Mouse (Mus musculus) midbrain, embryonic 13.5 days (tissue): ENCODE results near the gene Slc4a8. TPM values are rescaled to one million over a fixed set of nuclear protein-coding genes. Genes with fewer than 3 reads are reported as not detected.

Experiments used
- ATAC-seq: fragments of 200-750 bp; cut with Nextera tagmentation; 2 replicates; pipeline ENCODE4 v1.8.0; 2017; ENCODE audit warnings: mild to moderate bottlenecking, moderate TSS enrichment, moderate library complexity
- H3K27ac ChIP-seq: fragments of 300-500 bp; sonication (generic); 2 replicates; pipeline ENCODE4 v1.5.1; 2015; ENCODE audit warnings: inconsistent platforms, mild to moderate bottlenecking, moderate library complexity
- H3K27me3 ChIP-seq: fragments of 300-500 bp; sonication (generic); 2 replicates; pipeline ENCODE4 v1.6.1; 2015; ENCODE audit warnings: mild to moderate bottlenecking, inconsistent platforms
- H3K36me3 ChIP-seq: fragments of 300-500 bp; sonication (generic); 2 replicates; pipeline ENCODE4 v1.6.1; 2015; ENCODE audit warnings: mild to moderate bottlenecking, inconsistent platforms
- H3K4me1 ChIP-seq: fragments of 300-500 bp; sonication (generic); replicated peaks from 2 replicates; pipeline ENCODE4 v1.6.1; 2015; ENCODE audit warnings: inconsistent platforms
- H3K4me2 ChIP-seq: fragments of 300-500 bp; sonication (generic); replicated peaks from 2 replicates; pipeline ENCODE4 v1.6.1; 2015; ENCODE audit warnings: moderate library complexity, mild to moderate bottlenecking, inconsistent platforms
- H3K4me3 ChIP-seq: fragments of 300-500 bp; sonication (generic); replicated peaks from 2 replicates; pipeline ENCODE4 v1.5.1; 2015; ENCODE audit warnings: mild to moderate bottlenecking, inconsistent platforms
- H3K9ac ChIP-seq: fragments of 300-500 bp; sonication (generic); replicated peaks from 2 replicates; pipeline ENCODE4 v1.6.1; 2015; ENCODE audit warnings: mild to moderate bottlenecking, inconsistent platforms
- H3K9me3 ChIP-seq: fragments of 300-500 bp; sonication (generic); 2 replicates; pipeline ENCODE4 v1.6.1; 2016; ENCODE audit warnings: mild to moderate bottlenecking, inconsistent platforms
- WGBS: fragments of 180-500 bp; shearing (Covaris S2); methylation state at CpG from one replicate; pipeline ENCODE4 v1.1.7; 2015; 5-methylcytosine and 5-hydroxymethylcytosine counted together
- polyA plus RNA-seq: library from polyadenylated mRNA; unstranded; fragments of >200 nt; fragmentation: Nextera tagmentation; extraction: Ambion mirVana; gene quantifications from 2 replicates; pipeline ENCODE4 v1.2.1, GENCODE M21; 2015

Gene Slc4a8
- polyA plus RNA-seq, 1 experiment from 2014 or later, result 23.3 TPM

DNA sequence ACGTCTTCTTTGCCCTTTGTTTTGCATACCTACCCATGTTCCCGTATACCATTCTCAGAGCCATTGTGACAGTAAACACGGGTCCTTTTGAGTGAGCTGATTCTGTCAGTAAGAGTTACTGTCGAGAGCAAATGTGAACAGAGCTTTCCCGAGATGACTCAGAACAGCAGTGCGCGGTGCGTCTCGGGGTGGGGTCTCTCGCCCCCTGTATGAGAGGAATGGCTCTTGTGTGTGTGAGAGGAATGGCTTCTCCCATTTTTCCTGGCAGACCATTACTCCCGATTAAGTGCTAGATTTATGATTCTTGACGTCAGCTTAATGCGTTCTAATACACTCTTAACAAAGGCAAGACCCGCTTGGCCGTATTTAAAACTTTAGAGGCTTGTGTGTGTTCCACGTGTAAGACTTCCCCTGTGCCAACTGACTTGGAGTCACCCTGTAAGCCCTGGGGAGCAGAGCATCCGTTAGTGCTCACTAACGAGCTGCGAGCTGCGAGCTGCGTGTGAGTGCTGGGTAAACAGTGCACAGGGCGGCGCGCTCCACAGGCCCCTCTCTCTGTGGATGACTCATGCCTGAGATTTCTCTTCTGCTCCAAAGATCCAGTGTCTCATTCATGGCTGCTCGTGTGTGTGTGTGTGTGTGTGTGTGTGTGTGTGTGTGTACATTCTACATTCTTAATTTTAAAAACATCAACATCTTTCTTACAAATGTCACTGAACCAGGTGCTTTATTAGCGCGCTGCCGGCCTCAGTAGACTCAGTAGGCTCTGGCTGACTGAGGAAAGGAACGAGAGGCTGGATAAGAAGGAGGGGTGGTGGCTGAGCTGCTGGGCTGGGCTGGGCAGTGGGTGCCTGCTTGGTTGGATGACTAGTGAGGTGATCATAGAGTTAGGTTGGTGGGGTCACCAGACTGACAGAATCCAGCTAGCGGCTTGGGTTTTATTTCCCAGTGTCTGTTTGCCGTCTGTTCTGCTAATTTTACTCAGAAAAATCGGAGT lies 15.8 kb downstream of the Slc4a8 start:
- Histone ChIP-seq H3K27me3 (no peaks in the 10 kb centered on the region), H3K4me1 (peaks cover 39% of the 10 kb centered on the region), H3K9ac (0 out of 2 replicates have a peak overlapping the region, but pooled peaks have one; percentile 10), H3K4me2 (no peak overlapping the region), H3K27ac (no peak overlapping the region), H3K9me3 (no peaks in the 10 kb centered on the region), H3K36me3 (peaks cover 11% of the 10 kb centered on the region; the same call in 1 of the 2 replicates), H3K4me3 (no peak overlapping the region)
- 0 out of 2 replicates have a peak, but pooled peaks have one; percentile 59 for ATAC-seq
- 72% methylated on average over 32 of the region's 32 CpGs for WGBS

DNA sequence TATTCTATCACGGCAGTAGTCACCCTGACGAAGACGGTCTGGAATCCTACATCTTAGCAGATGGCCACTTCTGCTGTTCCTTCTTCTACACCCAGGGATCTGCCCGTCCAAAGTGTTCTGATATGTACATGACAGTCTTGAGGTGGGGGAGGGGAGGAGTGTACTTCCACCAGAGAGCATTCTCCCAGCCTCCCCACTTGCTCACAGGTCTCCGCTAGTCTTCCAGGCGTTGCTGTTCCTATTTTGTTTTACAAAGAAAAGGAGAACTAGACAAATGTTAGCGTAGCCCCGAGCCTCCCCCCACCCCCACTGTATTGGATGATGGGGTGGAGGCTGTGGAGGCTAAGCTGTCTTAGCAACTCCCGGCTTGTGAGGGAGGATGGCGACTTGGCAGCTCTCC lies 18.3 kb downstream of the Slc4a8 start:
- Histone ChIP-seq H3K4me2 (no peak overlapping the region), H3K27ac (no peak overlapping the region), H3K4me1 (peaks cover 32% of the 10 kb centered on the region), H3K4me3 (no peak overlapping the region), H3K27me3 (no peaks in the 10 kb centered on the region), H3K9me3 (0 out of 2 replicates have a peak, but pooled peaks cover 6% of the 10 kb centered on the region), H3K9ac (no peak overlapping the region), H3K36me3 (peaks cover 31% of the 10 kb centered on the region)
- ATAC-seq, result no peak
- WGBS, result 55% methylated on average over 10 of the region's 10 CpGs

DNA sequence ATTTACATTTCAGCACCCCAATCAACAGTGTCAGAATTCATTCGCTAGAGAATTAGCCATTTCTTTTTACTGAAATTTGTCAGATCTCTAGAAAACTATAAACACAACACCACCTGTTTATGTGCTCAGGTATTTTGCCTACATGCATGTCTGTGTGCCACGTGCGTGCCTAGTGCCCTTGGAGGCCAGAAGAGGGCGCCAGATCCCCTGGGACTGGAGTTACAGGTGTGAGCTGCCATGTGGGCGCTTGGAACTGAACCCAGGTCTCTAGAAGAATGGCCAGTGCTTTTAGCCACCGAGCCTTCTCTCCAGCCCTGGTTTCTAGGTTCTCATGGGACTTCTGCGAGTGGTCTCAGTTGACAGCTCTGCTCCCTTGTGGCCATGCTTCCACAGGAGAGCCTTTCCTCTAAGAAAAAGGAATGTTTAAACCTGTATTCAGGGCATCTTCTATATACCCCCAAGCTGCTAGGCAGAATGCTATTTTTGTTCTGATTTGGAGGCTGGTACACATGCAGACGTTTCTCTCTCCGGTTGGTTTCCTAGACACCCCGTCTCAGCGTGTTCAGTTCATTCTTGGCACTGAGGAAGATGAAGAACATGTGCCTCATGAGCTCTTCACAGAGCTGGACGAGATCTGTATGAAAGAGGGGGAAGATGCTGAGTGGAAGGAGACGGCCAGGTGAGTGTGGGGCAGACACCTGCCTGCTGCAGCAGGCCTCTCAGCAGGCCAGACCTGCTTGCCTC lies 21.9 kb downstream of the Slc4a8 start:
- Histone ChIP-seq H3K27me3 (no peaks in the 10 kb centered on the region), H3K36me3 (peaks cover 55% of the 10 kb centered on the region), H3K9ac (no peak overlapping the region), H3K4me1 (peaks cover 11% of the 10 kb centered on the region), H3K4me3 (no peak overlapping the region), H3K9me3 (0 out of 2 replicates have a peak, but pooled peaks cover 6% of the 10 kb centered on the region), H3K4me2 (no peak overlapping the region), H3K27ac (no peak overlapping the region)
- 92% methylated on average over 13 of the region's 13 CpGs for WGBS
- ATAC-seq, result no peak

DNA sequence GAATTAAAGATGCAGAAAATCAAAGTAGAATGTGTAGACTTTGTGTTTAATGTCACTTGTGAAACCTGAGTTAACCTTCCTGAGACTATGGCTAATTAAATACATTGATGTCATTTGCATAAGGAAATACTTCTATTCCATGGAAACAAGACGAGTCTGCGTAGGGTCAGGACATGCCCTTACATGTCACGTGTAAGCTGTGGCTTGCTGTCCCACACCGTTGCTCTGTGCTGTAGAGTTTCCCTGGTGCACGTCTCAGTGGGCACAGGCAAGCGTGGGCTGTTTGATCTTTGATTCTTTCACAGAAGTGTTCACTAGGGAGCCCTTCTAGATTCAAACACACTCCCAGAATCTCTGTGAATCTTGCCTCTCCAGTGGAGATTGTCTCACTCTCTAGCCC lies 28.7 kb downstream of the Slc4a8 start:
- H3K9me3 ChIP-seq, result no peaks in the 10 kb centered on the region
- H3K4me1 ChIP-seq, result peaks cover 7% of the 10 kb centered on the region
- H3K27ac ChIP-seq, result no peak overlapping the region
- no peak overlapping the region for H3K4me2 ChIP-seq
- H3K9ac ChIP-seq, result no peak overlapping the region
- H3K4me3 ChIP-seq, result no peak overlapping the region
- peaks cover 71% of the 10 kb centered on the region for H3K36me3 ChIP-seq
- no peak for ATAC-seq
- H3K27me3 ChIP-seq, result no peaks in the 10 kb centered on the region
- WGBS, result 81% methylated on average over 6 of the region's 6 CpGs

DNA sequence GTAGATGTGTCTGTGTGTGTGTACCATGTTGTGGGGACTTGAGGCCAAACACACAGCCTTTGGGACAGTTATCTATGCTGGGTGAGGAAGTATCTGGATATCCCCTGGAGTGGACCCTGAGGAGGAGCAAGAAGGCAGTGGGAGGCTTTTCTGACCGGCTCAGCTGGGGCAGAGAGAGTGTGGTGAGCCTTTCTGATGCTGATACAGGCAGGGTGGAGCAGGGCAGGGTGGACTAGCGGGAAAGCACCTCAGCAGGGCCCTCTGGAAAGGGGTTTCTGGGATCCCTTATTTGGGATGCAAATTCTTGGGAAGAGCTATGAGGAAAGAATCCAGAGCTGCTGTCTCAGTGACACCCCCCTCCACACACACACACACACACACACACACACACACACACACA lies 30.8 kb downstream of the Slc4a8 start:
- Histone ChIP-seq H3K27me3 (no peaks in the 10 kb centered on the region), H3K27ac (no peak overlapping the region), H3K4me1 (peaks cover 7% of the 10 kb centered on the region), H3K36me3 (peaks cover 64% of the 10 kb centered on the region), H3K4me3 (no peak overlapping the region), H3K4me2 (no peak overlapping the region), H3K9me3 (no peaks in the 10 kb centered on the region), H3K9ac (no peak overlapping the region)
- WGBS, result 42% methylated on average over 2 of the region's 2 CpGs
- ATAC-seq, result no peak

DNA sequence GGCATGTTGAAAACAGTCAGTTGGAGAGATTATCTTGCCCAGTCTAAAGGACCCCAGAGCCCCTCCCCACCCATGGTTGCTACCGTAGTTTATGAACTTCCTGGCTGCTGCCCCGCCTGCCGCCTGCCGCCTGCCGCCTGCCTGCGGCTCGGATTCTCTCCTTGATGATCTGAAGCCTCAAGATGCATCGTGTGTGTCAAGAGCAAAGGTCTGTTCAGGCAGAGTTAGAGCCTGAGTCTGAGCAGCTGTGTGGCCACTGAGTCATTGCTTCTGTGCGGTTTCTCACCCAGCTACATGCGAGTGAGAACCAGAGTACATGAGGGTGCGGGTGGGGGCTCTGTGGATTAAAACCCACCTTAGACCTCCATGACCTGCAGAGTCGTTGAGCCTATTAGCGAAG lies 39.4 kb downstream of the Slc4a8 start:
- WGBS, result 84% methylated on average over 13 of the region's 13 CpGs
- Histone ChIP-seq H3K27ac (no peak overlapping the region), H3K4me1 (no peaks in the 10 kb centered on the region; the same call in 1 of the 2 replicates), H3K4me2 (no peak overlapping the region), H3K4me3 (no peak overlapping the region), H3K27me3 (no peaks in the 10 kb centered on the region), H3K9me3 (no peaks in the 10 kb centered on the region), H3K9ac (no peak overlapping the region), H3K36me3 (peaks cover 76% of the 10 kb centered on the region)
- ATAC-seq, result no peak

DNA sequence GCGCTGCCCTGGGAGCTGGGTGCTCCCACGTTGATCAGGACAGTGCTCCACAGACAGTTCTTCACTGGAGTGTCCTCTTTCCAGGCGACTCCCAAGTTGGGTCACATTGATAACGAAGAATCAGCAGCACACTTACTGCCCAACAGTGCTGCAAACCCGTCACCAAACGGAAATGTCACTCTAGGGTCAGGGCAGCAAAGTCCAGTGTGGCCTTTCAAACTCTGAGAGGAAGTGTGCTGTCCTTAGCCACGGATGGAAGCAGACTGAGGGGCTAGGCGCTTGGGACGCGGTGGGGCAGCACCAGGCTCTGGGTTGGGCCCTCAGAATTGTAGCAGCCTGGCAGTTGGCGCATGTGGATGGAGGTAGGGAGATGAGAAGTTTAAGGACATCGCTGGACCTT lies 46.5 kb downstream of the Slc4a8 start:
- WGBS, result 87% methylated on average over 12 of the region's 12 CpGs
- Histone ChIP-seq H3K4me1 (no peaks in the 10 kb centered on the region; the same call in 1 of the 2 replicates), H3K9me3 (no peaks in the 10 kb centered on the region), H3K9ac (no peak overlapping the region), H3K4me3 (no peak overlapping the region), H3K27ac (no peak overlapping the region), H3K36me3 (peaks cover 82% of the 10 kb centered on the region), H3K4me2 (no peak overlapping the region), H3K27me3 (peaks cover 22% of the 10 kb centered on the region)
- ATAC-seq, result no peak

DNA sequence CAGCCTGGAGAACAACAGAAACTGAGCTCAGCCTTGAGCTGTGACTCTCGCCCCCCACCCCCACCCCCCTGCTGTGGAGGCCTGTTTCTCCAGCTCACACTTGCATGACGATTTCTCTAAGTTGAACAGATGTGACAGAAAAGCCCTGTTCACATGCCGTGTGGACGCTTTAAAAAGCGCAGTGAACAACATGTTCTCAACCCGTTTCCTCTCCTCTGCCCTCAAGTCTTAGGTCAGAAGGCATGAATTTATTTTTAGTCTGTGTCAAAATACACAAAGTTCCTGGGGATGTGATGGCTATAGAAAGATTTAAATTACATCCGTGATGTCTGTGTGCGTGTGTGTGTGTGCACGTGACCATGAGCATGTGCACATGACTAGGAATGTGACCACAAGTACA lies 46.9 kb downstream of the Slc4a8 start:
- no peak overlapping the region for H3K4me2 ChIP-seq
- H3K4me1 ChIP-seq, result peaks cover 2% of the 10 kb centered on the region; the same call in 1 of the 2 replicates
- no peak overlapping the region for H3K4me3 ChIP-seq
- H3K27ac ChIP-seq, result no peak overlapping the region
- ATAC-seq, result no peak
- H3K36me3 ChIP-seq, result peaks cover 82% of the 10 kb centered on the region
- no peaks in the 10 kb centered on the region for H3K9me3 ChIP-seq
- WGBS, result 85% methylated on average over 9 of the region's 9 CpGs
- no peak overlapping the region for H3K9ac ChIP-seq
- peaks cover 26% of the 10 kb centered on the region for H3K27me3 ChIP-seq

DNA sequence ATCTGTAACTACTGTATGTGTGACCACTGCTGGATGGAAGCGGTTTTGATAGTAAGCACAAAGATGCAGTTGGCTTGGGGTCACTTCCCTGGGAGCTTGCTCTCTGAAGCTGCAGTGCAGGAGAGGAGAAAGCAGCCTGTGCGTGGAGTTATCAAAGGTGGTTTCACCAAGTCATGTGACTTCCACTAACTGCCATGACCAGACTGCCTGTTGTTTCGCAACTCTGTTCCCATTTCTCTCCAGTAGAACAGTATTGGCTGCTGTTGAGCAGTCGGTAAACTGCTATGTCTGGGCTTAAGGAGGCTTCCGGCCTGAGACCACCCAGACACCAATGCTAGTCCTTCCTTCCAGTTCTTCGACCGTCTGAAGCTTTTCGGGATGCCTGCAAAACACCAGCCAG lies 48.7 kb downstream of the Slc4a8 start:
- Histone ChIP-seq H3K4me3 (no peak overlapping the region), H3K9me3 (no peaks in the 10 kb centered on the region), H3K27me3 (peaks cover 33% of the 10 kb centered on the region), H3K4me2 (no peak overlapping the region), H3K4me1 (peaks cover 11% of the 10 kb centered on the region; the same call in 1 of the 2 replicates), H3K36me3 (peaks cover 78% of the 10 kb centered on the region), H3K27ac (no peak overlapping the region), H3K9ac (no peak overlapping the region)
- WGBS, result 91% methylated on average over 8 of the region's 8 CpGs
- no peak for ATAC-seq

DNA sequence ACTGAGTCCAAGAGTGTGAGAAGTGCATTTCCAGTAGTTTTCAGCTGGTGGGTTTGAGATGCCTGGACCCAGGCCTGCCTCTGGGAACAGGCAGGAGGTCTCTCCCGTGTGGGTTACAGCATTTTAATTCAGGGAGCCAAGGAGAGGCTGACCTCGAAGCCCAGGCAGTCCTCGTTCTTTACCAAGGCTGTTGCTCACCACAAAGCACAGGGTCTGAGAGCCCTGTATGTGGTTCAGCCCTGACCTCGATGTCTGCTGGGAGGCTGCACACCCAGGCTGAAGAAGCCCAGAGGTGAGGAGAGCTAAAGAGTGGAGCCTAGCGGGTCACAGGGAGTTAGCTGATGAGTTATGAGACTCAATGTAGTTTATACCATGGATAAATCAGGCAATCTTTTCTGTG lies 52.0 kb downstream of the Slc4a8 start:
- H3K4me1 ChIP-seq, result peaks cover 11% of the 10 kb centered on the region; the same call in 1 of the 2 replicates
- ATAC-seq, result no peak
- H3K36me3 ChIP-seq, result peaks cover 81% of the 10 kb centered on the region
- H3K9ac ChIP-seq, result no peak overlapping the region; the same call in 1 of the 2 replicates
- no peak overlapping the region for H3K4me2 ChIP-seq
- H3K9me3 ChIP-seq, result no peaks in the 10 kb centered on the region
- no peak overlapping the region for H3K27ac ChIP-seq
- H3K4me3 ChIP-seq, result no peak overlapping the region
- WGBS, result 60% methylated on average over 5 of the region's 5 CpGs
- peaks cover 46% of the 10 kb centered on the region for H3K27me3 ChIP-seq

DNA sequence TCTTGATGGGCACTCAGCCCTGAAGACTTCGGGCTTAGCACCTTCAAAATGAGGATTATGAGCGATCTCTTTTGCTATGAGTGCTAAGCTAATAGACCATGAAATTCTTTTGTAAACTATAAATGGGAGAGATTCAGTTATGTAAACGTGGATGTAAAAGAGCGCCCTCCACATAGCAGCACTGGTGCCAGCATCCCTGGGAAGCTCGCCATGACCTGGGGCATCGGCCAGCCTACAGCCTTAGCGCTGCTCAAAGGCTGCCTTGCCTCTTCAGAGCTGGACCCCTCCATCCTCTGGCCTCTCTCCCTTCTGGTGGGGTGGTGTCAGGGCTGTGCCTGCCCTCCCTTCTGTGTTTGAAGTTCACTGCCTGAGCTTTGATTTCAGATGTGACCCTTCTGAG lies 52.5 kb downstream of the Slc4a8 start:
- WGBS, result 32% methylated on average over 7 of the region's 7 CpGs

DNA sequence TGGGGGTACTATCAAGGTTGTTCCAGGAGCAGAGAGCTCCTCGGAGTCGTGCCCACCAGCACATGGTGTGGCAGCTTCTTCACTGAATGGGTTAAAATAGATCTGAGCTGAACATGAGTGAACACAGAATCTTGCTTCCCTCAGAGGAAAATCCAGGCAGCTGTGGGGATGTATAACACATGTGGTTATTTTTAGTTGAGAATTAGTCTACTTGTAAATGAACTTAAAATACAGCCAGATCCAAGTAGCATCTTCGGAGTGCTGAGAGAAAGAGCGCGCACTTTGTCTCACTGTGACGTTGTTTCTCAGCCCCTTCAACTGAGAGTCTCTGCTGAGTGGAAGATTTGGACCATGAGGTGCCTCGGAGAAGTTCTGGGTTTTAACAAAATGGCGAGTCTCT lies 53.8 kb downstream of the Slc4a8 start:
- no peaks in the 10 kb centered on the region for H3K9me3 ChIP-seq
- no peak overlapping the region for H3K4me3 ChIP-seq
- H3K4me2 ChIP-seq, result no peak overlapping the region
- H3K4me1 ChIP-seq, result peaks cover 11% of the 10 kb centered on the region; the same call in 1 of the 2 replicates
- H3K27ac ChIP-seq, result no peak overlapping the region
- peaks cover 69% of the 10 kb centered on the region for H3K36me3 ChIP-seq
- H3K27me3 ChIP-seq, result peaks cover 49% of the 10 kb centered on the region
- H3K9ac ChIP-seq, result no peak overlapping the region
- 90% methylated on average over 8 of the region's 8 CpGs for WGBS
- no peak for ATAC-seq

More for the DNA sequence above, 52.5 kb downstream of the Slc4a8 start:
- H3K4me2 ChIP-seq, result no peak overlapping the region
- H3K4me3 ChIP-seq, result no peak overlapping the region
- H3K27ac ChIP-seq, result no peak overlapping the region
- H3K9me3 ChIP-seq, result no peaks in the 10 kb centered on the region
- no peak overlapping the region for H3K9ac ChIP-seq
- peaks cover 81% of the 10 kb centered on the region for H3K36me3 ChIP-seq
- H3K4me1 ChIP-seq, result peaks cover 11% of the 10 kb centered on the region; the same call in 1 of the 2 replicates
- no peak for ATAC-seq
- peaks cover 49% of the 10 kb centered on the region for H3K27me3 ChIP-seq
